Mouse (Mus musculus): ENCODE measurements around the gene Lcat. TPM values are rescaled to one million over a fixed set of nuclear protein-coding genes. Genes with fewer than 3 reads are reported as not detected.

The Lcat gene
- total RNA-seq, 2 experiments from 2014 or later, result 1.0 to 1.3 TPM

DNA sequence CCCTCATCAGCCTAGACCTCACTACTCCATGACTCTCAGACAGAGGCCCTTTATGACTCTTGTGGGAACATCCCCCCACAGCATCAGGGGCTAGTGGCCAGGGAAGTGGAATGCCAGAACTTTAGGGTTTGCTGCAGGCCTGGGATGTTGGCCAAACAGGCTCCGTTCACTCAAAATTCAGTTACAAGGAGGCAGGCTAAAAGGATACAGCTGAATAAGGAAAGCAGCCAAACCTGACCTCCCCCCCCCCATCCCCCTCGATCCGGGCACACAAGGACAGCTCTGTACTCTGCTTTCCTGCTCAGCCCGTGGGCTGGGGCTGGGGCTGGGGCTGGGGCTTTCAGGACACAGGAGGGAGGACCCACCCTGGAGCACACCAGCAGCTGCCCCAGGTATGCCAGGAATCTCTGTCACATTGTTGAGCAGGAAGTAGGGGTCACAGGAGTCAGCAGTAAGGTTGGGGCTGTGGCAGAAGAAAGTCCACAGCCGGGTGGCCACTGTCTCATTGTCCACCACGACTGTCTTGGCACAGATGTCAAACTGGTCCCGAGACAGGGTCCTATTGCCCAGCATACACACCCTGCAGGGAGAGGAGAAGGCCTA lies 8.0 kb upstream of the Lcat start:
- intact Hi-C loops (cut with DNase I), result no loop called here
- DNase-seq, result peak; percentile 60 to 72

DNA sequence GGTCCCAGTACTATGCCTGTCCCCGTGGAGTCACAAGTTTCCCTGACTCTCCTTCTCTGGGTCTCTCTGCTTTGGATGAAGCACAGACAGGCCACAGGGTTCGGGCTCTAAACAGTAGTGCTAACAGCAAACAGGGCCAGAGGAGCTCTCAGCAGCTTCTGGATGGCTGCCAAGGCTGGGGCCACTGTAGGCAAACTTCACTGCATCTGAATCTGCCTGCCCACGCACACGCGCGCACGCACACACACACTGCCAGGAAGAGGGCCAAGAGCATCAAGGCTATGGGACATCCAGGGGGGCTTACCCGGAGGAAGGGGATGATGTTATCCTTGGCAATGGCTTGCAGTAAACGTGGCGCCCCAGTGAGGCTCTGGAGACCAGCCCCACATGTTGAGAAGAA lies 6.2 kb upstream of the Lcat start:
- peak; percentile 65 to 74 for DNase-seq
- intact Hi-C loops (cut with DNase I), result no loop called here

DNA sequence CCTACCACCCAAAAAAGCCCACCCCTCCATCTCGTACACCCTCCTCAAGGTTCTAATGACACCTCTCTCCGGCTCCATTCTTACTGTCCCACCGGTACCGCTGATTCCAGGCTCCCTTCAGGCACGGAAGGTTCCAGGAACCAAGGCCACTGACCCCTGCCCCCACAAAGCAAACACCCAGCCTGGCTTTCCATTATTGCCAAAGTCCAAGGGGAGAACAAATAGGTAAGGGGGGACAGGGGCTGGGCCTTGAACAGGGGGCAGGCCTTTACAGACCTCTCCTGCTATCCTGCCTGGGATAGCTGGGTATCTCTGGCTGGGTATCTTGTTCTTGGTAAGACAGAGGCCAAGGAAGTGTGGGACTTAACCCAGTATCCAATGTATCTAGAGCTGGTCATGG lies 640 bp downstream of the Lcat start:
- intact Hi-C loops (cut with DNase I), result no loop called here

DNA sequence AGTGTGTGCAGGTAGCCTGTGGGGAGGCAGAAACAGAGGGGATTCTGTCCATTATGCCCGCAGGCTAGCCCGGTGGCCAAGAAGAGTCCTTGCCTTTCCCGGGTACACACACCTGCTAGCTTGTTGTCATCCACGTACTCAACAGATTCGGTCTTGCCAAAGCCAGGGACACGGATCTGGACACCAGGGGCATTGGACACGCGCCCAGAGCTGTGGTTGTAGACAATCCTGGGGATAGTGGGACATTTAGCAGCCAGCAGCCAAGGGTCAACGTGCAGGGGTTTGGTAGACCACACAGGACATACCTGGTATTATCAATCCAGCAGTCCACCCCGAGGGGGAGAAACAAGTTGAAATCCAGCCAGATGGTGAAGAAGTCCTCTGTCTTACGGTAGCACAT lies 1.2 kb downstream of the Lcat start:
- intact Hi-C loops (cut with DNase I), result no loop called here
- no peak for DNase-seq

More for the DNA sequence above, 640 bp downstream of the Lcat start:
- DNase-seq, result no peak

DNA sequence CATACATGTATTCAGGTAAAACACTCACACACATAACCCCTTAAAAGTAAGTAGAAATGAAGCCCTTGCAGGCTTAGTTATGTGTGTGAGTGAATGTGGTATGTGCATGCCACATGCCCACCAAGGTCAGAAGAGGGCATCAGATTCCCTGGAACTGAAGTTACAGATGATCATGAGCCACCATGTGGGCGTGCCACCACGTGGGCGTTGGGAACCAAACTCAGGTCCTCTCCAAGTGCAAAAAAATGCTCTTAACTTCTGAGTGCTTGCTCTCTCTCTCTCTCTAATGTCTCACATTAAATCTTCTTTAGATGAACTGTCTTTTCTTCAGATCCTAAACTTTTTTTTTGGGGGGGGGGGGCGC lies 4.9 kb downstream of the Lcat start, which contains the start of gene Psmb10:
Psmb10 (minus strand) TSS at position 139 of the 364 bp plus-strand sequence.
- peak in 1 of 2 experiments; percentile 45 for DNase-seq
- intact Hi-C loops (cut with DNase I), result no loop called here

DNA sequence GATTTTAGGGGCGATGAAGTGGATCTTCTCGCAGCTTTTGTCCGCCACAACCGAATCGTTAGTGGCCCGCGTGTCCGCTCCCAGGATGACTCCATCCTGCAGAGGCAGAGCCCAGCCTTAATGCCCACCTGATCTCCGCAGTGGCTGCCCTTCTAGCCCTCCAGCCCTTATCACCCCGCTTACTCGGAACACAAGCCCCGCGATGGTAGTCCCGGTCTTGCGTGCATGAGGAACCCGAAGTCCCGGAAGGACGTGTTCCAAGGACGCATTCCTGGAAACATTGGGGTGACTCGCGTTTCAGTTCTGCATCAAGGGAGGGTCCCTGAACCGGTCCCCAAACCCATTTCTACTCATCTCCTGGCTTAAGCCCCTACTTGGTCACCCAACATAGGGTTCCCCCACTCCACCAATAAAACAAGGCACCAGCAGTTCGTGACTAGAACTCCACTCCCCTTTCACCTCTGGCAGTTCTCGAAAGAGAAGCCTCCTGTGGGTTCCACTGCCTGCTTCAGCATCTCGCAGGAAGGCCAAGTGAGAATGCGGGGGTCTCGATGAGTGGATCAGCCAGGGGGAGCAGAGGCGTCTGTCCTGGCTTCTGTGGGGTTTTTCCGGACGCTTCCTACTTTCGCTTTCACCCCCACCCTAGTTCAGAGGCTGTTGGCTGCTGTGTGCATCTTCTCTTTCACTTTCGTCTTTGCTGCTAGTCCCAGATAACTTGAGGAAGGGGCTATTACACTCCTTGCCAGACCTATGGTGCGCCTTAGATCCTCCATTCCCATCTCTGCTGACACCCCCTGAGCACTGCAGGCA lies 5.5 kb downstream of the Lcat start:
- peak; percentile 46 to 57 for DNase-seq

DNA sequence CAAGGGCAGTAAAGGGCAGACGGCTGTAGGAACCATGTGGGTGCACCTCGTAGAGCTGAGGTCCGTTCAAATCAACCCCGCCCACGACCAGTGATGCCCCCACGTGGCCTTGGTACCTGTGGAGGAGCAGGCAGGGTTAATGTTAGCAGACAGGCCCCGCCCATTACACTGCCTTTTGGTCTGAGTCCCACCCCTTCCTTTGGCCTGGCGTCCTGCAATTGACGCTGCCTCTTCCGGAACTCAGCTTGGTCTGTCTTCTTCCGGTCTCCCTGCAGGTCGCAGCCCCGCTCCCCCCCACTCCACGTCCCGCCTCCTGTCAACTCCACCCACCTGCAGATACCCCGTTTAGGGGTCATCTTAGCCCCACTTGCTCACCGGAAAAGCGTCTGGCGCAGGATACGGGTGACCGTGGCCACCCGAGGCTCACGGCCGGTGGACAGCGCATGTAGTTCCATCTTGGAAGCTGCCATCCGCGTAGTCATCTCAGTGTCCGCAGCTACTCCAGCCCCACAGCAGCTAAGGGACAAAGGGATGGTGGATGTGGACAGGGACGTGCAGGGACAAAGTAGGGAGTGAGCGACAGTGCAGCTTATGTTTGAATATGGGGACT lies 6.2 kb downstream of the Lcat start:
- intact Hi-C loops (cut with DNase I), result no loop called here

More for the DNA sequence above, 5.5 kb downstream of the Lcat start:
- intact Hi-C loops (cut with DNase I), result no loop called here

DNA sequence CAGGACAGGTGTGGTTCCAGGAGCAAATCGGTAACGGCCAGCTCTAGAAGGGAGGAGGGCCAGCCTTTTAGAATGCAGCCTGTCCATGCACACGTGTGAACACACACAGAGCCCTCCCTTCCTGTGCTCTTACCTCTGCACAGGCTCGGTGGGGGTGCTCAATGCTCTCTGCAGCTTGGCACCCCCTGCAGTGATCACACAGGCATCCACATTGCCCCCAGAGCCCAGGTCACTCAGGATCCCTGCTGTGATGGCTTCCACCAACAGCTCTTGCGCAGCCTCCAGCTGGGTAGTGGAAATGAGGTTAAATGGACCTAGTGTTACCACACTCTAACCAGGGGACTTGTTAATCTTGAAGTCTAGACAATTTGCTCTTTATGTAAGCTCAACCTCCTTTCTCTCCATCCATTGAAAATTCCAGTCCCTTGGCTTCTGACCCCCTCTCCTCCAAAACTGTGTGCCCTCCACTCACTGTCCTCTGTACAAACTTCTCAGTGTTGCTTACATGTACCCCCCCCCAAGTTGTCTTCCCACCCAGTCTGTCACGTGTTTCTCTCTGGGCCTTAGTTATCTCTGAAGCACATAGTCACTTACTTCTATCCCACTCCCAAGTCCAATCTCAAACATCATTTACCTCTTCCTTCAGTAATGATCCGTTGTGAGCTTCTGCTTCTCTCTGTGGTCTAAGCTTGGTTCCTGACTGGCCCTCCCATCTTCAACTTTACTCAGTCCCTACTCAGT lies 7.1 kb downstream of the Lcat start:
- intact Hi-C loops (cut with DNase I), result no loop called here
- no peak for DNase-seq

More for the DNA sequence above, 6.2 kb downstream of the Lcat start:
- peak; percentile 88 to 89 for DNase-seq

DNA sequence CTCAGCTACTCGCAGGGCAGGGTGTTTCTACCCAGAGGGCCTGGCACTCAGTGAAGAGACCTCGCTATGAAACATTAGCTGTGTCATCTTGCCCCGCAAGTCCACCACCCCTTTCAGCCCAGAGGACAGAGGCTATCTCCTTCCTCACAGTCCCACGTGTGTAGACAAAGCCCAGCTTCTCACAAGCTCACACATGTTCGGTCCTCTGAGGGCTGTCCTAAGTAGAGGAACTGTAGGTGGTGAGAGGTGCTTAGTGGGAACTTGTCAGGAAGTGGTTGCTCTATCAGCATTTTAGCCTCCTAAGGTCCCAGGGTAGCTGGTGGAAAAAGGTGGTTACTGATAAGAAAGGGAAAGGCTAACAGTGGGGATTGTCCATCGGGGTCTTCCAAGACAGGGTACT lies 8.1 kb downstream of the Lcat start:
- intact Hi-C loops (cut with DNase I), result no loop called here

DNA sequence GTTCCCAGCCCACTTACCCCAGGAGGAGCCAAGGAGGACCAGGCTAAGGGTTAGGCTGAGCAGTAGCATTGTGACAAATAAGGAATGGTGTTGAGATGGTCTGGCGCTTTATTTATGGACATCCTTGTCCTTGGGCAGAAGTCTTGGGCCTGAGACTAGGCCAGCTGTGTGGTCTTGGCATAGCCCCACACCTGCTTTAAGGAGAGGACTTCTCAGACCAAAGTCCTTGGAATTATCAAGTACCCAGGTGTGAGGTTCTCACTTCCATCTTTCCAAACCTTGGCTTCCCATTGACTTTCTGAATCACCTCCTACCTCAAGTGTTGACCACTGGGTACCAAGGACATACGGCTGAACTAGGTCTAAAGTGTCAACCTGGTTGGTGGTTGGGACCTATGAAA lies 9.4 kb downstream of the Lcat start, which contains the start of gene Ctrl:
Ctrl (minus strand) TSS at position 101 of the 400 bp plus-strand sequence.
- DNase-seq, result no peak
- intact Hi-C loops (cut with DNase I), result no loop called here

More for the DNA sequence above, 8.1 kb downstream of the Lcat start:
- no peak for DNase-seq

DNA sequence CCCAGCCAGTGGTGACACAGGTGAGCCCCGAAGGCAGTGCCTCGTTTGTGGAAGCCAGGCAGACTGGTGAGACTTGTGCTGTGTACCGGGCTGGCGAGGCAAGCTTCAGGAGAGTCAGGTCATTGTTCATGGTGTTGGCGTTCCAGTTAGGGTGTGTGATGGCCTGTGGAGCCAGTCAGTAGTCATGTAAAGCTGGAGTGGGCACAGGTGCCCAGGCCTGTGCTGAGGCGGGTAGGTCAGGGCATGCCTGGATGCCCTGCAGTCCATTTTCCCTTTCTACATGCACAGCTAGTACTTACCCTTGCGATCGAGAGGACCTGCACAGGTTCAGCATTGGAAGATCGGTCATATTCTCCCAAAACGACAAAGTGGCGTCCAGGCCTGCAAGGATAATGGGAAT lies 10.7 kb downstream of the Lcat start:
- no peak for DNase-seq
- intact Hi-C loops (cut with DNase I), result no loop called here

DNA sequence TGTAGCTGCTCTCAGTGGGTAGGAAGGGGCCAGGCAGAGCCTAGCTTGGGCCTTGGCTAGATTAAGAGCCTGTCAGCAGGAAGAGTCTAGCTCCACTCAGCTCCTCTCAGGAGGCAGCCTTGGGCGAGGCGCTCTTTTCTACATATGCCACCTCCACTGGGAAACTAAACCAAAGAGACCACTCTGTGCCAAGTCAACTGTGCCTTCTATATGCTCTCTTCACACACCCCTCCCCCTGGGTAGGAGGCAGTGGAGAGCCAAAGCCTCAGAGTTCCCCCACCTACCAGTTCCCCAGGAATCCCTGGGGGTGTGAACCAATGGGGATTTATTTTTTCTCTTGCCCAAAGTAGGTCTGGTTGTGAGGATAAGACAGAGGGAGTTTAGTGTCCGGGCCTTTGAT lies 11.9 kb downstream of the Lcat start:
- intact Hi-C loops (cut with DNase I), result loop anchor here (2.0 kb wide), 3 partner anchors 76 to 216 kb away; partner anchors contain the start of gene Thap11
- no peak for DNase-seq

DNA sequence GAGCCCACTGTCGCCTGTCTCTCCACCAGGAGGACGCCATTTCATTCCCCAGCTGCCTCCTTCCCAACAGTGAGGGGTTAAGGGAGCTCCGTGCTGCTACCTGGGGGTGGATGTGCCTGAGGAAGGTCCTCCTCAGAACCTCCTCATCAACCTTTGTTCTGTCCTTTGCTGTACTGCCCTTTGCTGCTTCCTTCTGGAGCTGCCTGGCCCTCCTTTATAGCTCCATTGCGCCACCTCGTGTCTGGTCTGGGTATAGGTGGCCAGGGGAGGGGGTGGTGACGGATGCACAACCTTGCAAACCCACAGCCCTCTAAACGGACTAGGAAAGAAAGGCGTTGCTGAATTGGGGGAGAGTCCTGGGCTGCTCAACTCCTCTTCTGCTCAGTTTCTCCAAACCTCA lies 12.6 kb downstream of the Lcat start:
- peak; percentile 88 to 95 for DNase-seq
- intact Hi-C loops (cut with DNase I), result loop anchor here (2.0 kb wide), 3 partner anchors 76 to 216 kb away; partner anchors contain the start of gene Thap11

DNA sequence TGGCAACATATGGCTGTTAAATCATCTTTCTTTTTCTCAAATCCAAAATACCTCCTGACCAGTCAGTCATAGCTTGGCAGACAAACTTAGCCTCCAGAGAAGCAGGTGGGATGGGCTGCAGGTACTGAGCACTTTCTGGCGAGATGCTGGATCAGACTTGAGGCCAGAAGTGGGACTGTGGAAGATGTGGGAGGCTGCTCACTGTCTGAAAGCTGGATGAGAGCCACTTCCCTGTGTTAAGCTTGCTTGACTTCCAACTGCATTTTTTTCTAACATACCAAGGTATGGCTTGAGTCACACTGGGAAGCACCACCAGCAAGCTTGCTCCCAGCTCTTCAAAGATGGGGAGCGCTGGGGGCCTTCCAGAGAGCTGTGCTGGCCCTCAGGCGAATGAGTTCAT lies 18.1 kb downstream of the Lcat start:
- intact Hi-C loops (cut with DNase I), result no loop called here
- DNase-seq, result no peak

DNA sequence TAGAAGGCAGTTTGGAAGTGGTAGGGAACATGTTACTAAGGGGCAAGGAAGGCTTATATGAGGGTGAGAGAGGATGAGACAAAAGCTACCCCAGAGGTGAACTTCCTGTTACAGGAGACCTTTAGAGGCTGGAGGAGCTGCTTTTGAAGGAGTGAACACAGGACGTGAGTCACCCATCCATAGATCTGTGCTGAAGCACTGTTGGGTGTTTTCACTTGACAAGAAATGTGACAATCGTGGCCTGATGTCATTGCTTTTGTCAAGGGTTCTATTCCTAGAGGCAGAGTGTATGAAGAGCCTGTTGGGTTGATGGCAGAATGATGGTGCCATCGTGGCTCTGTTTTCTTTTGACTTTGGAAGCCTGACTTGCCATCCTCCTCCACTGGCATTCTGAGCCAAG lies 23.8 kb downstream of the Lcat start:
- no peak for DNase-seq
- intact Hi-C loops (cut with DNase I), result no loop called here

DNA sequence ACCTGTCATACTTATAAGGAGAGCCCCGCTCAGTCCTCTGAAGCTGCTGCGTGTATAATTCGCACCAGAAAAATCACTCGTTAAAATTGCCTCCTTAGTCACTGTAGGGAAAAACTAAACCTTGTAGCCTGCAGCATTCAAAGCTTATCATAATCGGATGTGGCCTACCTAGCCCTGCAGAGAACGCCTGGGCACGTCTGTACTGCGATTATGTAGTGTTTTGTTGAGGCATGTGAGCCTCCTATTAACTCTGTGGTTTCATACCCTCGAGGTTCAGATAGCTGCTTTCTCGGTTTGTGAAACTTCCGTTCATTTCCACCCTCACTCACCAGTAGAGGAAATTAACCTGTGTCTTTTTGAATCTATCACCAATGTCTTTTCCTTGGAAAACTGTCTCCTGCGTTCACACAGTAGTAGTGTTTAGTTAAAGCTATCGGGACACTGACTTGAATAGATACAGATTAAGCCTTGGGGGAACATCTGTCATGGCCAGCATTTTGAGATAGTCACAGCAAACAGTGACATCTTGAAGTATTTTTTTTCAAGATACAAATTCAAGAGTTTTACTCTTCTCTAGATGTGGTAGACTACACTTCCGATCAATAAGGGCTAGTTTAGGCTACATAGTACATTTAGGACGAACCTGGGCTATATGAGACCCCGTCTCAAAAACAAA lies 42.1 kb downstream of the Lcat start:
- DNase-seq, result no peak
- intact Hi-C loops (cut with DNase I), result loop anchor here (2.0 kb wide), 2 partner anchors 46 to 110 kb away; partner anchors contain the start of genes Ddx28 and Thap11

DNA sequence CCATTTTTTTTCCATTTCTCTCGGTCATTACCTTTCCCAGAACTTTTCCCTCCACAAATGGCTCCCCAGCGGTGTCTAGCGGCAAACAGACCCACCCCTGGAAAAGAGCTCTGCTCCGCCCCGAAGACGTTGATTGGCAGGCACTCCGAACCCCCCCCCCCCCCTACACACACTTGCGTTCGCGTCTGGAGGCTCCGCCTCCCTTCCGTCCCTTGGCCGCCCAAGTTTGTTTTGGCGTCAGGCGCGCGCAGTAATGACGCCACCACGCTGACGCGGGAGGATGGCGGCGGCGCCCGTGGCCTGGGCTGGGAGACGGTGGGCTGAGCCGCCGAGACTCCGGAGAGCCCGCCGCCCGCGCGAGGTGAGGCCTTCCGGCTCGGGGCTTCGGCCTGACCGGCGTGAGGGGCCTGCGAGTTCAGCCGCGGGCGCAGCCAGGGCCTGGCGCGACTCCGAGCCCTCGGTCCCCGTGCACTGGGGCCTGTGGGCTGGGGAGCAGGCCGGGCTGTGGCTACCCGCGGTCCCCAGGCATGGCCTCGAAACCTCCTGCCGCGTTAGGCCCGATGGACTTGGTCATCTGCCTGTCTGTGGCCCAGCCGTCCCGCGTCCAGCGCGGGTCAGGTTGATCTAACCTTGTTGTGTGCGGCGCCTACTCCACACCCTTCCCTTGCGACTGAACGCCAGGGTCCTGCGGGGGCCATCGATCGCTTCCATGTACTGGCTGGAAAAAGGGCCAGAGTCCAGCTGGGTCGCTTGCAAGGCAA lies 42.8 kb downstream of the Lcat start, which contains the start of gene Pskh1:
Pskh1 (plus strand) TSS at position 262 of the 761 bp plus-strand sequence.
- intact Hi-C loops (cut with DNase I), result loop anchor here (2.0 kb wide), 2 partner anchors 46 to 110 kb away; partner anchors contain the start of genes Ddx28 and Thap11
- DNase-seq, result peak; percentile 95 to 97

DNA sequence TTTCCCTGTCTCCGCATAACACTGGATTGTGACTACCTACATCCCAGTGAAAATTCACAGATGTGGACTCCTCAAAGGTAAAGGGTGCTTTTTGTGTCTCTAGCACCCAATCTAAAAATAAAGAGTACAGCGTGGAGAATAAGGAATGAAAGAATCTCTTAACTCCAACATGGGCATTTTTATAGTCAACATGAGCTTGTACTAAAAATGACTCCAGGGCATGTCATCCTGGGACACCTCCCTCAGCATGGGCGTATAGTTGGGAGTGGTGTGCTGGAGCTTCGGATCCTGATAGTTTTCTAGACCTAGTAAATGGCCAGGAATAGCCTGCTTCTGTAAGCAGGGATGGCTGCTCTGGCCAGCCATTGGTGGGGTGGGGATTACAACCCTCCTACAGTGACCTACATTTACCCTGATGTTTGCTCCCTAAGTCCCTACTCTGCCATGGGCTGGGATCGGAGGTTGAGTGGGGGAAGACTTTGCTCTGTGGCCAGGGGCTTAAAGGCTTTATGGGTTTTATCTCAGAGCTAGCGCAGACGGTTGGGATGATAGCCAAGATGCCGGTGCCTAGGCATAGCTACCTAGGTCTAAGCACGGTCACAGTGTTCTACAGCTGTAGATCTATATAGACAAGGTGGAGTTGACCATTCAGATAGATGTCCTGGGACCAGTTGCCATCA lies 45.2 kb downstream of the Lcat start:
- intact Hi-C loops (cut with DNase I), result no loop called here
- no peak for DNase-seq

Data from heart, postnatal 14 days (tissue).